Mouse (Mus musculus) spleen, adult 12 weeks (tissue): Measurements from ENCODE around the gene Il17ra.

Experiments used
- DNase-seq: peaks from one replicate; pipeline ENCODE4 v3.0.0; 2022; ENCODE audit warnings: low spot score

Gene Il17ra

DNA sequence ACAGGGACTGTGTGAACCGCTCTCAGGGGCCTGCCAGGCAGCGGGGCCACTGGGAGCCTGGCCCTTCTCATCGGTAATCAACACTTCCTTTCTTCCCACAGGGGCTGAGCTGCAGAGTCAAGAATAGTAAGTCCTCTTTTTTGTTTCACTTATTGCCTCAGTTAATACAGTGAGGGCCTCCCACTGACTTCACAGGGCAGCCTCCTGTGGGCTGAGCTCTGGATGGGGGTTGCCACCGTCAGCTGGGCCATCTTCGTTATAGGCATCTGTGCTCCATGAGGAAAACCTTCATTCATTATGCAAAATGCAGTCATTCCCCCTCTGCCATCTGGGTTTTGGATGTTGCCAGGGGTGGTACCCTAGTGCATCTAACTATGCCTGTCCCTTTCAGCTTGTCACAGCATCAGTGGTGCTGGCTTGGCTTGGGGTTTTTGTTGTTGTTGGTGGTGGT lies 9.0 kb downstream of the Il17ra start:
- no peak for DNase-seq

DNA sequence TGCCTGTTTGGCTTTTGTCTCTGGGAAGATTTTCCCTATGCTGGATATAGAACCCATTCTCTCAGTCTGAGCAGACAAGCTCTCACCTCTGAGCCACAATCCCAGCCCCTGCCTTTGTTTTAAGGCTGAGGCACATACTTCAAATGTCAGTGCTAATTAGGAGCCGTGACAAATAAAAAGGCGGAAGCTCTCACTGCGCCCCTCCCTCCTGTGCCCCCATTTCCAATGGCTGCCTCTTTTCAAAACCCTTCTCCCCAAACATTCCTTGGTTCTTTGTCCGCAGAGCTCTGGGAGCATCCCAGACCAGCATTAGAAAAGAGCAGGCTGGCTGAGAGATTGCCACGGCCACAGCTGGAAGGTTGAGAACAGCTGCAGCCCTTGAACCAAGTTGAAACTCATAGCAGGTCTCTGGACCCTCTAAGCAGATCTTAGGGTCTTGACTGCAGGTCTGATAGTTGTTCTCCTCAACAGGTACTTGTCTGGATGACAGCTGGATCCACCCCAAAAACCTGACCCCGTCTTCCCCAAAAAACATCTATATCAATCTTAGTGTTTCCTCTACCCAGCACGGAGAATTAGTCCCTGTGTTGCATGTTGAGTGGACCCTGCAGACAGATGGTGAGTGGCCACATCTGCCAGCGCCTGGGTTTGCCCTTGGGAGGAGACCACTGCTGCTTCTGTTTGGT lies 9.6 kb downstream of the Il17ra start:
- no peak for DNase-seq

DNA sequence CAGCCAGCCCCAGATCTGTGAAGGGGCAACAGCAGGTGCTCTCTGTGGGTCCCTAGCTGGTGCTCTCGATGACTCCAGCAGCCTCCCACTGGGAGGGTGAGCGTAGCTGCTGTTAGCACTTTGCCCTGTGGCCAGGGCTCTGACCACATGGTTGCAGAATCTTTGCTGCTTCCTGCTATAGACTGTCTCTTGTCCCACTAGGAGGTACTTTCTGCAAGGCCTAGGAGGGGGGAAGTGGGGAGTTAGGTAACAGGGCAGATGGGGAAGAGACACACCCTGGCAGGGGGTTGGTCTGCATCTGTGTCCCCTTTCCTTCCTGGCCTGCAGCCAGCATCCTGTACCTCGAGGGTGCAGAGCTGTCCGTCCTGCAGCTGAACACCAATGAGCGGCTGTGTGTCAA lies 10.4 kb downstream of the Il17ra start:
- no peak for DNase-seq

DNA sequence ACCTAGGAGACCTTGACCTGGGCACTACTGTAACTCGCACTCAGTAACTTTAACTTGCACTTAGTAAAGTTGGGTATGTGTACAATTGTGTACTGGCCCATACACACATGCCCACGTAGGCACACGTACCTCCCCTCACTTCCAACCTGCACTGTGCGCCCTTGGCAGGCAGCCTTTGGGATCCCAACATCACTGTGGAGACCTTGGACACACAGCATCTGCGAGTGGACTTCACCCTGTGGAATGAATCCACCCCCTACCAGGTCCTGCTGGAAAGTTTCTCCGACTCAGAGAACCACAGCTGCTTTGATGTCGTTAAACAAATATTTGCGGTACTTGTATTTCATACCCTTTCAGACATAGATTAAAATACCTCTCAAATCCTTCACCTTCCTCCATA lies 12.2 kb downstream of the Il17ra start:
- DNase-seq: no peak

DNA sequence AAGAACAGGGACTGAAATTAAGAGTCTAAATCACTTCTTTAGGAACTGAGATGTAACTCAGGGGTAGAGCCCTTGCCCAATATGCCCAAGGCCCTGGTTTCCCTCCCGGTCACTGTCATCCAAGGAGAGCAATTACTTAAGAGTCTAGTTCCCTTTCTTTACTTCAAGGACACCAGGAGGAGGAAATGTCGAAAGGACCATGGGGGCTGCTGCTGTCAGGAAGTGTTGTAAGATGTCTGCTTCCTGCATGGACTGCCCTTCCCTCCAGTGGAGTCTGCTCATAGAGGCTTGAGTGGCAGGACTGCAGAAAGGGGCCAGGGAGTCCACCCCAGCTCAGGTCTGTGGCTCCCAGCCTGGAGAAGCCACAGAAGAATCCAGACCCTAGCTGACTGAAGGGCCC lies 16.3 kb downstream of the Il17ra start:
- DNase-seq: no peak

DNA sequence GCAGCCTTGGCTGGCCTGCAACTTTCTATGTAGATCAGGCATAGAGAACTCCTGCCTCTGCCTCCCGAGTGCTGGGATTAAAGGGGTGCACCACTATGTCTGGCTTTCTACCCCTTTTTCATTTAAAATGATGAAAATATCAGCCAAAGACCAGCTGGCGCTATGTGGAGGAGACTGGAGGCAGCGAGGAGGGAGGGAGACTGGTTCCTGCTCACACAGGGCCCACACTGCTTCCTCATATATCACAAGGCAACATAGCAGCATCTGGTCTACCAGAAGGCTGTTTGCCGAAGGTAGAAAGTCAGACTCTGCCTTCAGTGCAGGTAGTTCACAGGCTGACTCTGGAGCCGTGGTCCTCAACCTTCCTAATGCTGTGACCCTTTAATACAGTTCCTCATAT lies 17.3 kb downstream of the Il17ra start:
- no peak for DNase-seq

DNA sequence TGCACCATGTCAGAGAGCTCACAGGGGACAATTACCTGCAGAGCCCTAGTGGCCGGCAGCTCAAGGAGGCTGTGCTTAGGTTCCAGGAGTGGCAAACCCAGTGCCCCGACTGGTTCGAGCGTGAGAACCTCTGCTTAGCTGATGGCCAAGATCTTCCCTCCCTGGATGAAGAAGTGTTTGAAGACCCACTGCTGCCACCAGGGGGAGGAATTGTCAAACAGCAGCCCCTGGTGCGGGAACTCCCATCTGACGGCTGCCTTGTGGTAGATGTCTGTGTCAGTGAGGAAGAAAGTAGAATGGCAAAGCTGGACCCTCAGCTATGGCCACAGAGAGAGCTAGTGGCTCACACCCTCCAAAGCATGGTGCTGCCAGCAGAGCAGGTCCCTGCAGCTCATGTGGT lies 18.5 kb downstream of the Il17ra start:
- DNase-seq: no peak

DNA sequence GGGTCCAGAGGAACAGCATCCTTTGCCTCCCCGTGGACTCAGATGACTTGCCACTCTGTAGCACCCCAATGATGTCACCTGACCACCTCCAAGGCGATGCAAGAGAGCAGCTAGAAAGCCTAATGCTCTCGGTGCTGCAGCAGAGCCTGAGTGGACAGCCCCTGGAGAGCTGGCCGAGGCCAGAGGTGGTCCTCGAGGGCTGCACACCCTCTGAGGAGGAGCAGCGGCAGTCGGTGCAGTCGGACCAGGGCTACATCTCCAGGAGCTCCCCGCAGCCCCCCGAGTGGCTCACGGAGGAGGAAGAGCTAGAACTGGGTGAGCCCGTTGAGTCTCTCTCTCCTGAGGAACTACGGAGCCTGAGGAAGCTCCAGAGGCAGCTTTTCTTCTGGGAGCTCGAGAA lies 19.0 kb downstream of the Il17ra start:
- no peak for DNase-seq

DNA sequence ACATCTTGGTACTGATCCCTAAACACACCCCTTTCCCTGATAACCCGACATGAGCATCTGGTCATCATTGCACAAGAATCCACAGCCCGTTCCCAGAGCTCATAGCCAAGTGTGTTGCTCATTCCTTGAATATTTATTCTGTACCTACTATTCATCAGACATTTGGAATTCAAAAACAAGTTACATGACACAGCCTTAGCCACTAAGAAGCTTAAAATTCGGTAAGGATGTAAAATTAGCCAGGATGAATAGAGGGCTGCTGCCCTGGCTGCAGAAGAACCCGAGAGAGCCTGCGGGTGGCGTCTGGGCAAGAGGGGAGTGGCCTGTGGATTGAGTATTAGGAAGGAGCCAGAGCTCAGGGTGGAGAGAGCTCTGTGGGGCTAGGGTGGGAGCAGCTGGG lies 19.7 kb downstream of the Il17ra start:
- DNase-seq: no peak

DNA sequence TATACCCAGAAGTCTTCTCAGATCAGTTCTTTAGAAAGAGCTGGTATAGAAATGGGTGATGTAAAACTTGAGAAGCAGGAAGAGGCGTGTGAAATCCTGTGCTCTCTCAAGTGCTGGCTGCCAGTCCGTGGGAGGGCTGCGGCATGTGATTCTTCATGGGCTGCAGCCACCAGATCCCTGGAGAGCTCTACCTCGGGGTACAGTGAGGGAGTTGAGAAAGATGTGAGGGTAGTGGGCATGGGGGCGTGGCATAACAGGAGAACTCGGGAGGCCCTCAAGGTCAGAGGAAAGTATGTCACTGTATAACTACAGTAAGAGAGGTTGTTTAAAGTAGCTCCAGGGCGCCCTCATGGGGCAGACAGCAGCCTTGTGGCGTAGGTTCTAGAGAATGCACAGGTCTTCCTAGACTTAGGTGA lies 20.2 kb downstream of the Il17ra start:
- DNase-seq: peak; percentile 54

DNA sequence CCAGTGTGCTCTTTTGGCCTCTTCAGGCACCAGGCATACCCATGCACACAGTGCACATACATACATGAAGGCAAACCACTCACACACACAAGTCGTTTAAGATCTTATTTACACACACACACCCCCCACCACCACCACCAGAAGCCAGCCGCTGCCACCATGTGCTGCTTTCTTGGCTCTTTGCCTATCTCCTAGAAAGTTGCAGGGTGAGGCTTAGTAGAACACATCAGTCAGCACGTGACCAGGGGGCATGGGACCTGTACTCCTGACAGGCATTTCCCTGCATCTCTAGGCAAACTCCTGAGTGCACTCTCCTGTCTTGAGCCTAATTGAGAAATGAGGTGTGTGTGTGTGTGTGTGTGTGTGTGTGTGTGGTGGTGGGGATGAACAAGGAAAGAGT lies 22.0 kb downstream of the Il17ra start:
- peak; percentile 37 for DNase-seq

DNA sequence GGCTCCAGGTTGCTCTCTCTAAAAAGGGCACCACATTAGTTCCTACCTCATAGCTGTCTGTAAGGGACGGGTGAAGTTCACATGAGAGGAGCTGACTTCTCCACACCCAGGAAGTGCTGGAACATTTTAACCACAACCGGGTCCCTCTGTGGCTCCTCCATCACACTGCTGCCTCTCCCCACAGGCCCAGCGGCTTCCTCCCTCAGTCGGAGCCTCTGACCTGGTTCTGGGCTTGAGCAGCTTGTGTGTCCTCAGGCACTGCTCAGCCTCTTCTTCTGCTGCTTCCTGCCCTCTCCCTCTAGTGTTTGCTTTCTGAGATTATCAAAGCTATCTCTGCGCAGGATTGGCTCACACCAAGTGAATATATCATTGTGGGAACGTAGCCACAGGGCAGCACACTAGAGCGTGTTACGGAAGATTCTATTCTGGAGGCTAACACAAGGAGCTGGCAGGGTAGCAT lies 23.0 kb downstream of the Il17ra start:
- no peak for DNase-seq

DNA sequence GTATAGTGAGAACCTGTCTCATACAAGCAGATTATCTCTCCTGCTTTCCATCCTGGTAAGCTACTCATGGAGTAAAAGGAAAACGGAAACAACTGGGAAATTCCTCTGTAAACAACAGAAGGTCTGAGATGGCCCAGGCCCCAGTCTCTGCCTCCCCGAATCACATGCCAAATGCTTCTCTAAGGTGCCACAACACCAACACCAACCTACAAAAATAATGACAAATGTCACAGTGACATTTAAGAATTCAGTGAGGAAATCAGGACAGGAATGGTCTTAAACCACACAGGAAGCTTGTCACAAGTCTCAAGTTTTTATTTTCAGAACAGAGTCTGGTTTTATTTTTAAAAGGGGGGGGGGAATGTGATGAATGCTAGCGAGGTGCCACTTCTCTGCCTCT lies 25.6 kb downstream of the Il17ra start:
- no peak for DNase-seq

DNA sequence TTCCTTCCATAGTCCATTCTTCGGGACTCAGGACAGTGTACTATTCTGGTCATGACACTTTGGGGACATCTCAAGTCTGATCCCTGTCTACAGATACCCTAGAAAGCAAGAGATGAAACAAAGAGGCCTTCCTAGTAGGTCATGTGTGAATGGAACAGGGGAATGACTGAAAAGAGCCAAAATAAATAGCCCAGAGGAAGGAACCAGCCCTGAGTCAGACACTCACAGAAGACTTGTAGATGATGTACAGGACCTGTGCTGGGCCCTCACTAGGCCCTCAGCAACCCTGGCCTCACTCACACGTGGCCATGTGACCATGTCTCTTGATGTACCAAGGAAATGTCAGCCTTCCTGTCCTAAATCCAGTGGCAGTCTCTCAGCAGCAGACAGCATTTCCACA lies 26.4 kb downstream of the Il17ra start:
- DNase-seq: no peak

DNA sequence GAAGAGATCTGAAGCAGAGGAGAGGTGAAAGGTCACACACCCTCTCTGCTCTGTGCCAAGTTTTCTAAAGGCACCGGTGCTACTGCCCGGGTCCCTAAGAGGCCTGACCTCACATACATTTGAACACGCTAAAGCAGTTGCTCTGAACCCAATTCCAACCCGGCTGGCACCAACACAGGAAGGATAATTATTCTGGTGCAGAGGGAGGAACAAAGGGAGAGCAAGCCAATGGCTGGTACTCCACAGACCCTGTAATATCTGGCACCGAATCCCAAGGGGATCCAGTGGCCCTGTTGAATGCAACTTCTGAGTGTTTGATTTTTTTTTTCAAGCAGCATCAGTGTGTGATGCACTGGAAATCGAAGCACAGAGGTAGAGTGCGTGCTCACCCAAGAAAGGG lies 28.0 kb downstream of the Il17ra start:
- DNase-seq: no peak

DNA sequence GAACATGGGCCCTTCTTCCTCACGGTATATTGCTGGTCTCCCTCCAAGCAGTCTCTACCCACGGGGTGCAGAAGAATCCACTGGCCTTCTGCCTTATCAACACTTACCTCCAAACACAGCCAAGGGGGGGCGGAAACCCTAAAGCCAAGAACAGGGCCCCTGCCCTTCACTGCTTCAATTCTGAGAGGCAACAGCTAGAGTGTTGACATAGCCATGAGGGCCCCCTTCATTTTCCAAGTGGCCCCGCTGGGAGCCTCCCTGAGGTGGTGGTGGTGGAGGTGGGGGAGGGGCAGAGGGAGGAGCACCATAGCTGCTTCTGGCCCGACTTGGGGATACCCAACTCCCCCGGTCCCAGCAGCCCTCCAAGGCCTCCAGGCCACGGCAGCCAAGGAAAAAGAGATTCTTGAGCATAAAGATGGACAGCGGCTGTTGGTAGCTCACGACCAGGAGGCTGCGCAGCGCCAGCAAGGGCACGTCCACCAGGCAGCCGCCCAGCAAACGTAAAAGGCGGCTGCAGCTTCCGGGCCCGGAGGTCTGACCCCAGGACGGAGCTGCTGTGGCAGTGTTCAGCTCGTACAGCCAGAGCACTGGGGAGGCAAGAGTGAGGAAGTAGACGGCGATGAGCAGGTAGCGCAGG lies 28.9 kb downstream of the Il17ra start:
- no peak for DNase-seq

DNA sequence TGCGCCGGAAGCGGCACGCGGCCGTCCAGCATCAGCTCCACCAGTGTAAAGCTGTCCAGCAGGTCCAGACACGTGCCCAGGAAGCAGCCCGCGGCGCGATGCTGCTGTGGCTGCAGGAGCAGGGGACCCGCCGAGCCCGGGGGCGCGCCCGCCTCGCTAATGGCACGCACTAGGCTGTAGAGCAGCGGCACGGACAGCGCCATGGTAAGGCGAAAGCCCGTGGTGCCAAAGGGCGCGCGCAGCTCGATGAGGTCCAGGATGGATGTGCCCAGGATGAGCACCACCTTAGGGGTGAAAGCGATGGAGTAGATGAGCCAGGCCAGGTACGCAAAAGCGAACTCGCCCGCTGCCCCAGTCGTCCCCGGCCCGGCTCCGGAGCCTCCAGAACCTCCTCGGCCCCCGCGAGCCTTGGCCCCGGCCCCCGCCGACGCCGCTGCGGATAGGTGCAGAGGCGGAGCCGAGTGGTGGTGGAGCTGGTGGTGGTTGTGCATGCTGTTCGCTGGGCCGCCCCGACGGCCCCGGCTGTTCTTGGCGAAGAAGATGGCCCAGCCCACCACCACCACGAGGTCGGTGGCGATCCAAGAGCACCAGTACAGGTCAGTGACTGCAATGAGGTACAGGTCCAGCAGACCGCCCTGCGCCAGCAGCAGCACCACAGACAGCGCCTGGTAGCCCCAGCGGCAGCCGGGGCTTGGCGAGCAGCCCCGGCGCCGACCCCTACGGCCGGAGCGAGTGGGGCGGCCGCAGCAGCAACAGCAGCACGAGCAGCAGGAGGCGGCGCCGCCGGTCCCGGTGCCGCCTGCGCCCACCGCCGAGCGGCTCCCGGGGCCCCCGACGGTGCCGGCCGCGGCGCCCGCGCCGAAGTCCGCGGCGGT lies 29.7 kb downstream of the Il17ra start:
- no peak for DNase-seq

DNA sequence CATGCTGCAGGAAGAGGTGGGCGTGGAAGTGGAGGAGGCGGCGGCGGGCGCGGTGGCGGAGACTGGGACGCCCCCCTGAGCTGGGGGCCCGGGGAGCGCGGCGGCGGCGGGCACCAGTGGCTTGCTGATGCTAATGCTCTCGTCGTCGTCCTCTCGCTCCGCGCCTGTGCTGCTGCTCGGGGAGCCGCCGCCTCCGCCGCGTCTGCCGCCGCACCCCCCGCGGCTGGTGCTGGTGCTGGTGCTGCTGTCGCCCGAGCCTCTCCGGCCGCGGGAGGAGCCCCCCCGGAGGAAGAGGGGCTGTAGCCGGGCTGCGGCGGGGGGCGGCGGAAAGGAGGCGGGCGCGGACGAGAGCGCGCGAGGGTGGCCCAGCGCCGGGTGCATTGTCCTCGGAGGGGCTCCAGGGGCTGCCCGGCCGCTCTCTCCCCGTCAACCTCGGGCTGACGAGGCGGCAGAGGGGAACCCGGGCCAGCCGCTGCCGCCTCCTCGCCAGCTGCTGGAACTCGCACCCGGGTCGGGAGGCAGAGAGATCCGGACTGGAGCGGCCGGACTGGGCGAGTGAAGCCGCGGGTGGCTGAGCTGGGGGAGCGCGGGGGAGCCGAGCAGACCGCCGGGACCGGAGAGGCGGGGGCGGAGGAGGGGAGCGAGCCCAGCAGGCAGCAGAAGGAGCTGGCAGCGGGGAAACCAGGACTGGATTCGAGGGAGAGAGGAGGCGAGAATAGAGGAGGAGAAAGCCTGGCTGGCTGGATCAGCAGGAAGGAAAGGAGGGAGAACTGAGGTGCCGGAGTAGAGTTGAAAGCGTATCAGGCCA lies 30.5 kb downstream of the Il17ra start, which contains the start of gene Tmem121b:
TSS of gene Tmem121b (minus strand) at position 434 of the 808 bp plus-strand sequence.
- DNase-seq: no peak

DNA sequence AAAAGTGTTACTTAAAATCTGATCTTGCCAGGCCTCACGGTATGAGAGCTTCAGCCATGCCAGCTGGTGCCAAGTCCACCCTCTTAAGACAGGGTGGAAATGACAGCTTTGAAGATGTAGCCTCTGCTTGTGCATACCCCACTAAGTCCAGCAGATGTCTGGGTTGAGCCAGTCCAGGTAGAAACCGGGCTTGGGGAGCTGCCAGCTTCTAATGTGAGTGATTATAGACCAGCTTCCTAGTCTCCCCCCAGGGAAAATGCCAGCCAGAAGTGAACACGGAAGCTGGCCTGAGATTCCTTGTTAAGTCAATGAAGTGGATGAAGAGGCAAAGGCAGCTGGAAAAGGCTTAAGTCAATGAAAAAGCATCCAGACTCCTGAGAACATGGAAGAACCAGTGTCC lies 33.5 kb downstream of the Il17ra start:
- no peak for DNase-seq

DNA sequence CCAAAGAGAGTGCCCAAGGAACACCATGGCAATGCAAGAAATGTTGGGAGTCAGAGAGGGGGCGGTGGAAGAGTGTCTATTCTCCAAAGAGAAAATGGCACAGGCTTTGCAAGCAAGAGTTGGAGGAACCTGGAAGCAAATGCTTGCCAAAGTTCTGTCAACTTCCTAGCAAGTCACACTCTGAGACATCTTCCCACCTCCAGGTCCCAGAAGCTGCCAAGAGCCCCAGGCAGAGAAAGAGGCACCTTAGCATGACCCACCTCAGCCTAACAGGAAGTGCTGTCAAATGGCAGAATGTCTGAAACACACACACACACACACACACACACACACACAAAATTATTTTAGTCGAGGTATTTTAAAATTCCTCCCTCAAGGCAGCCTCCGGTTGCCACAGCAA lies 41.0 kb downstream of the Il17ra start:
- DNase-seq: no peak

DNA sequence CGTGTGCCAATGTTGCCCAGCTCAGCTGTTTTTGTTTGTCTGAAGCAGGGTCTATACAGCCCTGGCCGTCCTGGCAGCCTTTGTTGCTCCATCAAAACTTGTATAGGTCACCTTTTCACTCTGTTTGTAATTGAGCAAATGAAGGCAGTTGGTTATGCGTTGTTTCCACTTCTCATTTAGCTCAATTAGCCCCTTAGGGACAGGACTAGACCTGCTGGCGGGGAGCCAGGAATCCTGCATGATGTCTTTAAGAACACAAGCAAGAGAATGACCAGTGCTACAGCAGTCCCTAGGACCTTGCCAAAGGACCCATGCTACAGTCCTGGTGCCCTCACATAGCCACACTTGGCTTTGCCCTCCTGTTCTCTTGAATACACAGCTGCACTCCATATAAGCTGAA lies 42.5 kb downstream of the Il17ra start:
- no peak for DNase-seq

DNA sequence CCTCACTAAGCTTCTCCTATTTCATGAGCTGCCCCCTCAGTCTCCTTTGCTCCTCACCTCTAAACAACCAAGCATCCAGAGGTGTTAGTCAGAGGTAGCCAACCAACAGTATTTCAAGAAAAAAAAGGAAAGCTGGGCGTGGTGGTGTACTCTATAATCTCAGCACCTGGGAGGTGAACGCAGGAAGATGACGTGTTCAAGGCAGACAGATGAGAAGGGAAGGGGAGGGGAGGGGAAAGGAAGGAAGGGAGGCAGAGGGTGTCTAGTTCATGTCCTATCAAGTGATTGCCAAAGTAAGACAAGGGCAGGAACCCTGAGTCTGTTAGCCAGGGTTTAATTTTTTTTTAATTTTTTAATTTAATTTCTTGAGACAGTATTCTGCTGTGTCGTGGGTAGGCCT lies 45.6 kb downstream of the Il17ra start:
- DNase-seq: no peak
